Mouse (Mus musculus): ENCODE measurements at regions not wholly inside any gene's neighbourhood (a gene's known extent, or its start where the extent isn't known, plus 50 kb on each side); places are given as distances from the start of the nearest gene placed in this dataset.

DNA sequence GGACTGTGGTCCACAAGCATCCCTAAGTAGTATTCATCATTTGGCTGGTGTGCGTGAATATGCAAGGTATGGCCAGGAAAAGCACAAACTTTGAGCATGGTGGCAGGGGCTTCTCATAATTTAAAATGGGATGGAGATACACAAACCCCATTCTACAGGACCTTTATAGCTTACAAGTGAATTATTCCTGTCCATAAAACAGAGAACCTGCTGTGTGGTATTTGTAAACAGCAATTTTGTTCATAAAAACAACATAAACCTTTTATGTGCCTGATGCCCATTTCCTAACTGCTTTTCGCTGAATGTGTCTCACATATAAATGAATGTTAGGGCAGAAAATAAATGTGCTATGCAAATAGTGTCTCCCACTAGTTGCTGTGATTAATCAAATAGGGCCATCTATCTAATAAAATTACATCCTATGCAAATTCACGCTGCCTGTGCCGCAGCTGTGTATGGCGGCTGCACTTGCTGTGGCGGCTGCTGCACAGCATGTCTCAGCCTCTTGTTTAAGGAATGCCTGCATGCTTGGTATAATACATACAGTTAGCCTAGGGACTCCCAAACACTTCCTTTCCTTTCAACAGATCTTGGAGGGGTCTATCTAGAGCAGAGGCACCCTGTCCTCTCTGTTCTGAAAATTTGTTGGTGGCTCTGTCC lies 1235.4 kb downstream of the Fam181b start:
- no peaks in the 10 kb centered on the region for H3K36me3 ChIP-seq (ENCODE audit: insufficient read depth, low read length)
- H3K9me3 ChIP-seq (ENCODE audit: low read length) = no peaks in the 10 kb centered on the region
- no peak overlapping the region for H3K4me3 ChIP-seq (ENCODE audit: low read length)
- TF ChIP-seq CTCF (IDR thresholded peaks at IDR 0.05; ENCODE audit: low read depth) = no peak
- ATAC-seq (no peak), DNase-seq (ENCODE audit: low spot score) (no peak)
- H3K27me3 ChIP-seq (ENCODE audit: insufficient read depth, low read length) = no peaks in the 10 kb centered on the region
- no peak overlapping the region for H3K9ac ChIP-seq (replicated peaks; ENCODE audit: low read length)
- 66% methylated on average over 6 of the region's 6 CpGs for WGBS
- no peak overlapping the region for H3K4me2 ChIP-seq (ENCODE audit: low read depth, low read length)
- no peak overlapping the region for H3K27ac ChIP-seq
- no peaks in the 10 kb centered on the region for H3K4me1 ChIP-seq (ENCODE audit: insufficient read depth, low read length)

GRCm38 (mm10) chr7:94332601-94333000 lies 1252.9 kb downstream of the Fam181b start:
- Histone ChIP-seq H3K4me2 (ENCODE audit: low read depth, low read length) (no peak overlapping the region), H3K27me3 (ENCODE audit: insufficient read depth, low read length) (no peaks in the 10 kb centered on the region), H3K9me3 (ENCODE audit: low read length) (no peaks in the 10 kb centered on the region), H3K4me3 (ENCODE audit: low read length) (no peak overlapping the region), H3K36me3 (ENCODE audit: insufficient read depth, low read length) (no peaks in the 10 kb centered on the region), H3K9ac (replicated peaks; ENCODE audit: low read length) (no peak overlapping the region), H3K4me1 (ENCODE audit: insufficient read depth, low read length) (no peaks in the 10 kb centered on the region), H3K27ac (no peak overlapping the region)
- no peak for DNase-seq (ENCODE audit: low spot score)
- no peak for ATAC-seq
- TF ChIP-seq CTCF (IDR thresholded peaks at IDR 0.05; ENCODE audit: low read depth) = no peak

Data from hindbrain, postnatal 0 days (tissue).